Mouse (Mus musculus) liver, adult 2 months (tissue): ENCODE data around the gene Ccdc130.

Experiments
- CTCF ChIP-seq: fragments of 200-500 bp; IDR thresholded peaks from 2 replicates; pipeline ENCODE4 v1.5.1; 2011; ENCODE audit warnings: low read depth, low read length, control low read depth
- POLR2A ChIP-seq: fragments of 200-500 bp; IDR thresholded peaks from 2 replicates; pipeline ENCODE4 v1.6.1; 2011; ENCODE audit warnings: low read length, control low read depth; ENCODE audit not compliant: insufficient read depth; ENCODE audit errors: extremely low read depth

- TF ChIP-seq POLR2A (no peak), CTCF (no peak)
Observed at GRCm38 (mm10) chr8:84276447-84276846, 6.3 kb upstream of the Ccdc130 start.
